Mouse (Mus musculus): ENCODE data around the gene Itpk1. TPM values are rescaled to one million over a fixed set of nuclear protein-coding genes. Genes with fewer than 3 reads are reported as not detected.

The Itpk1 gene
- polyA plus RNA-seq (2017; shearing (Covaris generic)), result 10 to 100 TPM; 16.2 to 18.4 TPM

GRCm38 (mm10) chr12:102704457-102705198, at the start of gene Itpk1:
TSS of gene Itpk1 (minus strand) at chr12:102704930.
- peak; percentile 37 for ATAC-seq

- no peak for ATAC-seq
Measured at GRCm38 (mm10) chr12:102748256-102748655, 43.5 kb upstream of the Itpk1 start.

DNA sequence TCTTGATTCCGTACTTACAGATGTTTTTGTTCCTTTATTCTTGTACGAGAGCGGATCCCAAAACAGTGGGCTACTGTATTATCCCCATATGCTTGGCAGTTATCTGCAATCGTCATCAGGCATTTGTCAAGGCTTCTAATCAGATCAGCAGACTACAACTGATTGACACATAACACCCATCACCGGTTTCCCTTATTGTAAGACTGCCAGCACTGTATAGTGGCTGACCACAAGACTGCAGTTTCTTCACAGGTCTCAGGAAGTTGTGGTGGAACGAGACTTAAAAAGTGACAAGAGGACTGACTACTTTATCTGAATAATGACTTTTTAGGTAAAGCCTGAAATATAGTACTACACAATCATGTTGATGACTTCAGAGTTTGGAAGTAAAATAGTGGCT, 40.1 kb upstream of the Itpk1 start:
- peak; percentile 81 for ATAC-seq

GRCm38 (mm10) chr12:102743589-102744574, 39.2 kb upstream of the Itpk1 start, which contains the start of the genes Moap1 and Tmem251:
TSS of gene Moap1 (minus strand) at chr12:102743661.
TSS of gene Tmem251 (plus strand) at chr12:102743762.
- ATAC-seq, result peak; percentile 88

- peak; percentile 15 for ATAC-seq
Measured at GRCm38 (mm10) chr12:102743036-102743588, 38.4 kb upstream of the Itpk1 start.

DNA sequence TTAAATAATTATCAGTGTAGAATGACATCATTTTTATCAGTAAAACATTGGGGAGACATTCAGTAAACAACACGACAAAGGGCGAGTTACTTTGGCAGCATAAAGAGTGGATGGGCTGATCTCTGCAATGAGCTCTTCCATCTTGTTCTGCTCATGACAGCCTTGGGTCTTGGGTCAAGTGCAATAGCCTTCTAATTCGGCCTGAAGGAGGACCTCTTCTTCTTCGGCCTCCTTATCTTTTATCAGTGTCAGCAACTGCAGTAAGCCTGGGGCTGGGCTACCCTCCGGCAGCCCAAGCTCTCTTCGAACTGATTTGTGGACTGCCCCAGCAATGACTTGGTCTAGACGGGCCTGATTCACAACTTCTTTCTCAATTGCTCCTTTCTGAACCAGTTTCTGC, 37.3 kb upstream of the Itpk1 start:
- ATAC-seq, result no peak

- no peak for ATAC-seq
Measured at GRCm38 (mm10) chr12:102740285-102740684, 35.6 kb upstream of the Itpk1 start.

- ATAC-seq, result no peak
Measured at GRCm38 (mm10) chr12:102739096-102739495, 34.4 kb upstream of the Itpk1 start.

DNA sequence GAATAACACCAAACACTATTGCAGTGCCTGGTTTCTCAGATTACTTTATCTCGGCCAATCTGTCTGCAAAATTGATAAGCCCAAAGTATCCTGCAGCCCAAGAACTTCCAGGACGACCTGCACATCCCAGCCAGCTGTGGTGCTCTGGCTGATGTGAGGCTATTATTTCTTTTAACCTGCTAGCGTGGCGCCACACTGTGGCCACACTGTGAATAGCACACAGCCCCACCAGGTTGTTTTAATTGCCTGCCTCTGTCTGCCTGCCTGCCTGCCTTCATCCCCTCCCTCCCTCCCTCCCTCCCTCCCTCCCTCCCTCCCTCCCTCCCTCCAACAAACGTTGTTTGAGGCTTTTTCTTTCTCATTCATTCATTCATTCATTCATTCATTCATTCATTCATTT, 28.7 kb upstream of the Itpk1 start:
- ATAC-seq, result peak; percentile 52

GRCm38 (mm10) chr12:102730798-102731619, 26.3 kb upstream of the Itpk1 start:
- no peak for ATAC-seq

DNA sequence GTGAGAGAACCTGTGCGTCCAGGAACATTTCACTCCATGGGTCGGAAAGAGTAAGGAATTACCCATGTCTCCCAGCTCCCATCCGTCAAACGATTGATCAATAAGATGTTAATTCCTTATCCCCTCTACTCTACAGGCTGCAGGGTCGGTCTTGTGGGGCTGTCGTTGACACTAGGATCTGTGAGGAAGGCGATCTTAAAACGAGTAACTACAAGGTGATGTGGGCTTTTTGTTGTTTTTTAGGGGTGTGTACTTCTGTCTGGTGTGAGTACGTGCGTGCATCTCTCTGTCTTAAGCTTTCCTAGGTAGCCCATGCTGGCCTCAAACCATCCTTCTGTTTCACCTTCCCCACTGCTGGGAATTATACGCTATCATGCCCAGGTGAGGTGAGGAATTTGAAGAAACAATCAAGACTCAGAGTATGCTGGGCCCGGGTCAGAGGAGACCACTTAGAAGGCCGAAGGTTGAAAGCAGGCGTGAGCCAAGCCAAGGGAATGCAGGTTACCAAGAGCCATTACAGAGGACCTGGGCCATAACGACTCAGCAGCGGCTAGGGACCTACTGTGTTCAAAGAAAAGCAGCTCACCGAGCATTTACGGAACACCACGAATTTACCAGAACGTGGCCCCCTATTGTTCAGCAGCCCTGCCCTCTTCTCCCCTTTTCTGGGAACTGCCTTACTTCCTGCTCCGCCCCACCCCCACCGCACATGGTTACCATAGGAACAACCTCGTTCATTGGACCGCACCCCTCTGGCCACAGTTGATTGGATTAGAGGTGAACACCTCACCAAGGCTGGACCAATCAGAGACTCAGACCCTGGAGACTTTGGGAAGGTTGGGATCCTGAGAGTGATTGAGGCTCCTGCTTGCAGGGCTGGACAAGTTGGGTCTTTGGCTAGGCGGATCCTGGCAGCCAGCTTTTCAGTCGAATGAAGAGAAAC, 25.4 kb upstream of the Itpk1 start:
- ATAC-seq, result peak; percentile 67

- peak; percentile 58 for ATAC-seq
Measured at GRCm38 (mm10) chr12:102725761-102726175, 21.0 kb upstream of the Itpk1 start.

GRCm38 (mm10) chr12:102725146-102725545, 20.4 kb upstream of the Itpk1 start:
- peak; percentile 80 for ATAC-seq

- no peak for ATAC-seq
Measured at GRCm38 (mm10) chr12:102723861-102724260, 19.1 kb upstream of the Itpk1 start.

DNA sequence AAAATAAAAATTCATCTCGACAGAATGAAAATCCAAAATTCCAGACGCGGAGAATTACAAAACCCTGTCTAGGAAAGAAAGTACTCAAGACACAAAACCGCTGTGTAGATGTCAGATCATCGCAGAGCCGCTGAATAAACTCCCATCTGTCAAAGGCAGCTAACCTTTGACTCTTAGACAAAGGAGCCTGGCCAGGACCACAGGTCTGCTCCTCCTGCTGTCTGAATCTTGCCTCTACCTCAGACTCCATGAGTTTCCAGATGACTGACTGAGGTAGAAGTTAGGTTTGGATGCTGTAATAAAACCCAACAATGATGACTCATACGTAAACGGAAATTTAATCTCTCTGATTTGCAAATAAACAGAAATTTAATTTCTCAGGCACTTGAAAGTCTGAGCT, 18.2 kb upstream of the Itpk1 start:
- no peak for ATAC-seq

GRCm38 (mm10) chr12:102722451-102722850, 17.7 kb upstream of the Itpk1 start:
- no peak for ATAC-seq

DNA sequence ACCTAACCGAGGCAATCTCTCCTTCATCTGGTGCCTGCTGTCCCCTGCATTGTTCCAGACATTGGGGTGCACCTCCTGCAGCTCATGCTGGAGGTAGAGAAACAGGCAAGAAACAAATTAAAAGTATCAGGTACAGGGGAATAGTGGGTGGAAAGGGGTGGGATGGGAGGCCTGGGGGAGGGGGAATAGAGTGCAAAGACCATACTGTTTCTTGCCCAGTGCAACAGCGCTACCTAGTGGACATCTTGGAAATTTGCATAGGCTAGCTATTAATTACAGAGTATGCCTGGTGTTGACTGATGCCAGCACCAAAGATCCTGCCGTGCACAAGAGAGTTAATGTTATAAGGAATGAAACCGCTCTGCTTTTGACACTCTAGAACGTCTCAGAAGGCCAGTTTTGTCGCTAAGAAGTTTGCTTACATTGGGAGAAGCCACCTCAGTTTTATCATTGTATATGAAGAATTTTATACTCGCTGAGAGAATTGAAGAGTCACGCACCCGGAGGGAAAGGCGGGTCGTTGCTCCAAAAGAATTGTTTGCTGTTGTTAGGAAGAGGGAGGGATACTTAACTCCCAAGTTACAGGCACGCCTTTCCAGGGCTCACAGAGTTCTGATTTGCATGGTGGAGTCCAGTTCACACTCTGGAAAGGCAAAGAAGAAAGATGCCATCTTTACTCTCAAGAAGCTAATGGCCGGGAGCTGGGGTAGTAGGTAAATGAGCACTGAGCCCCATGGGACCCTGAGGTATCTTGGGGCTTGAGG, 15.0 kb upstream of the Itpk1 start:
- ATAC-seq, result peak; percentile 76

DNA sequence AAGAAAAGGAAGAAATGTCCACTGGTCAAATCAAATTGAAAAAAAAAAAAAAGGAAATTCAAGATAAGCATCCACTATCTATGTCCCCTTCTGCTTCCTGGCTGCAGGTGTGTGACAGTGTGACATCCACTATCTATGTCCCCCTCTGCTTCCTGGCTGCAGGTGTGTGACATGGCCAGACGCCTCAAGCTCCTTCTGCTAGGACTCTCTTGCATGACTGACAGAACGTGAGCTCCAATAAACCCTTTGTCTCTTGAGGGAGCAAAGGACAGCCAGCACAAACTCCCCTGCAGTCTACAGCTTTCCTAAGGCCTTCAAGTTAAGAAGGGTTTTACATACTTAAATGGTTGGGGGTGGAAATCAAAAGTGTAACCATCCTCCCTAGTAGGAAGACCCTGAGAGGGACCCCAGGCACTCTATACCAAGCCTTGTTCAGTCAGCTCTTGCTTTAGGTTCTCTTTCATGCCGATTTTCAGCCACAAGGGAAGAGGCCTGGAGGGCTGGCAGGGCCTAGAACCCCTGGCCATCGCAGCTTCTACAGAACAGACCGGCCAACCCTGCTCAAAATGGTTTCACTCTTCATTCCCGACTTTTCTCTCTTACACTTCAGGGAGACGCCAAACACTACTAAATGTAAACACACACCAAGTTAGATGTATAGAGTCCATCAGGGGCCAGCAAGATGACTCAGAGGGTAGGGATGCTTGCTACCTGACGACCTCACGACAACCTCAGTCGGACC, 10.1 kb upstream of the Itpk1 start:
- no peak for ATAC-seq

DNA sequence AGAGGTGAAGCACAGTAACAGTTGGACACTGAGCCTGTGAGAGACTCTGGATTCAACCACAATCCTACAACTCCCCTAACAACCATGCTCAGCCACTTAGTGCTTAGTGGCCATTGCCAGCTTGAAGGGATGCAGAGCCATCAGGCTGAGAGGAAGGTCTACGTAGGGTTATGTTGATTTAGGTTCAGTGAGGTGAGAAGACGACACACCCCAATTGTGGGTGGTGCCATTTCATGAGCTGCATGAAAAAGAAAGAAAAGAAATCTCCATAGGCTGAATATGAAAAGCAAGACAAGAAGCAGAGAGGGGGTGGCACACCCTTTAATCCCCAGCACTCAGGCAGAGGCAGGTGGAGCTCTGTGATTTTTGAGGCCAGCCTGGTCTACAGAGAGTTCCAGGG, 9.4 kb upstream of the Itpk1 start:
- ATAC-seq, result no peak
